Mouse (Mus musculus) layer of hippocampus, adult 2 months (tissue): ENCODE measurements at regions not wholly inside any gene's neighbourhood (a gene's known extent, or its start where the extent isn't known, plus 50 kb on each side); places are given as distances from the start of the nearest gene placed in this dataset.

ENCODE experiments used
- DNase-seq, 2 experiments: peaks; one replicate each; pipeline ENCODE4 v3.0.0; 2022; ENCODE audit warnings: low spot score in 2 of 2
- H3K27ac ChIP-seq: fragments of 200-600 bp; 2 replicates; pipeline ENCODE4 v1.8.1; 2022
- H3K4me3 ChIP-seq: fragments of 200-600 bp; 2 replicates; pipeline ENCODE4 v1.8.1; 2022; ENCODE audit warnings: mild to moderate bottlenecking
- CTCF ChIP-seq: fragments of 200-600 bp; conservative IDR thresholded peaks from 2 replicates; pipeline ENCODE4 v1.8.1; 2022; ENCODE audit warnings: antibody characterized with exemption, mild to moderate bottlenecking, moderate library complexity

- Histone ChIP-seq H3K4me3 (no peak overlapping the region), H3K27ac (no peak overlapping the region)
- TF ChIP-seq CTCF: no peak
- DNase-seq: no peak
These were observed 115.6 kb upstream of the Fat1 start for GRCm38 (mm10) chr8:44819691-44820090.

GRCm38 (mm10) chr8:44825183-44825757, 110.0 kb upstream of the Fat1 start:
- TF ChIP-seq CTCF: no peak
- no peak for DNase-seq
- Histone ChIP-seq H3K4me3 (no peak overlapping the region), H3K27ac (no peak overlapping the region)

GRCm38 (mm10) chr8:44826936-44827335, 108.3 kb upstream of the Fat1 start:
- TF ChIP-seq CTCF: no peak
- no peak overlapping the region for H3K27ac ChIP-seq
- H3K4me3 ChIP-seq: peak overlapping the region; percentile 29
- DNase-seq: peak; percentile 28 to 31

GRCm38 (mm10) chr8:44828026-44828425, 107.2 kb upstream of the Fat1 start:
- no peak for TF ChIP-seq CTCF
- no peak for DNase-seq
- Histone ChIP-seq H3K27ac (no peak overlapping the region), H3K4me3 (no peak overlapping the region)

GRCm38 (mm10) chr8:44838431-44838830, 96.8 kb upstream of the Fat1 start:
- TF ChIP-seq CTCF: no peak
- Histone ChIP-seq H3K27ac (no peak overlapping the region), H3K4me3 (no peak overlapping the region)
- DNase-seq: no peak

GRCm38 (mm10) chr8:44839504-44840209, 95.6 kb upstream of the Fat1 start:
- no peak overlapping the region; the same call in 1 of the 2 replicates for H3K4me3 ChIP-seq
- no peak for TF ChIP-seq CTCF
- DNase-seq: no peak
- H3K27ac ChIP-seq: no peak overlapping the region

GRCm38 (mm10) chr8:44840646-44841045, 94.6 kb upstream of the Fat1 start:
- no peak for TF ChIP-seq CTCF
- Histone ChIP-seq H3K4me3 (no peak overlapping the region), H3K27ac (no peak overlapping the region)
- DNase-seq: no peak

GRCm38 (mm10) chr8:44844362-44844761, 90.9 kb upstream of the Fat1 start:
- no peak for TF ChIP-seq CTCF
- no peak for DNase-seq
- no peak overlapping the region for H3K4me3 ChIP-seq
- H3K27ac ChIP-seq: no peak overlapping the region

- no peak for DNase-seq
- TF ChIP-seq CTCF: no peak
- H3K27ac ChIP-seq: no peak overlapping the region
- no peak overlapping the region for H3K4me3 ChIP-seq
These were observed 83.0 kb upstream of the Fat1 start for GRCm38 (mm10) chr8:44852223-44852622.

- Histone ChIP-seq H3K27ac (no peak overlapping the region), H3K4me3 (no peak overlapping the region)
- no peak for TF ChIP-seq CTCF
- DNase-seq: no peak
These were observed 80.1 kb upstream of the Fat1 start for GRCm38 (mm10) chr8:44855115-44855514.

- H3K4me3 ChIP-seq: no peak overlapping the region
- TF ChIP-seq CTCF: no peak
These were observed 68.0 kb upstream of the Fat1 start for GRCm38 (mm10) chr8:44867202-44867601.

GRCm38 (mm10) chr8:44867666-44868065, 67.6 kb upstream of the Fat1 start:
- DNase-seq: no peak
- TF ChIP-seq CTCF: no peak
- H3K27ac ChIP-seq: no peak overlapping the region
- no peak overlapping the region for H3K4me3 ChIP-seq

More at GRCm38 (mm10) chr8:44867202-44867601, 68.0 kb upstream of the Fat1 start:
- H3K27ac ChIP-seq: no peak overlapping the region
- DNase-seq: no peak

- Histone ChIP-seq H3K4me3 (no peak overlapping the region), H3K27ac (no peak overlapping the region)
- no peak for DNase-seq
- no peak for TF ChIP-seq CTCF
These were observed 58.2 kb upstream of the Fat1 start for GRCm38 (mm10) chr8:44877066-44877465.

GRCm38 (mm10) chr8:44878208-44878607, 57.0 kb upstream of the Fat1 start:
- Histone ChIP-seq H3K27ac (no peak overlapping the region), H3K4me3 (no peak overlapping the region)
- no peak for DNase-seq
- TF ChIP-seq CTCF: no peak
